Mouse (Mus musculus) midbrain, embryonic 12.5 days (tissue): ENCODE measurements around the gene Znrd1as. TPM values are rescaled to one million over a fixed set of nuclear protein-coding genes. Genes with fewer than 3 reads are reported as not detected.
A peak's percentile ranks its signal among the peaks of the same experiment; 100 is the strongest.

ENCODE experiments used
- ATAC-seq: fragments of 200-750 bp; cut with Nextera tagmentation; 2 replicates; pipeline ENCODE4 v1.8.0; 2017; ENCODE audit warnings: low read depth, moderate TSS enrichment, moderate library complexity; ENCODE audit not compliant: low FRiP score
- H3K27ac ChIP-seq: fragments of 300-500 bp; sonication (generic); replicated peaks from 2 replicates; pipeline ENCODE4 v1.5.1; 2016; ENCODE audit warnings: mild to moderate bottlenecking
- H3K27me3 ChIP-seq: fragments of 300-500 bp; sonication (generic); 2 replicates; pipeline ENCODE4 v1.6.1; 2016; ENCODE audit warnings: mild to moderate bottlenecking
- H3K36me3 ChIP-seq: fragments of 300-500 bp; sonication (generic); 2 replicates; pipeline ENCODE4 v1.6.1; 2016
- H3K4me1 ChIP-seq: fragments of 300-500 bp; sonication (generic); 2 replicates; pipeline ENCODE4 v1.6.1; 2016
- H3K4me2 ChIP-seq: fragments of 300-500 bp; sonication (generic); replicated peaks from 2 replicates; pipeline ENCODE4 v1.6.1; 2016; ENCODE audit warnings: mild to moderate bottlenecking, moderate library complexity
- H3K4me3 ChIP-seq: fragments of 300-500 bp; sonication (generic); 2 replicates; pipeline ENCODE4 v1.5.1; 2016; ENCODE audit warnings: mild to moderate bottlenecking
- H3K9ac ChIP-seq: fragments of 300-500 bp; sonication (generic); replicated peaks from 2 replicates; pipeline ENCODE4 v1.6.1; 2016; ENCODE audit warnings: mild to moderate bottlenecking, moderate library complexity
- H3K9me3 ChIP-seq: fragments of 300-500 bp; sonication (generic); 2 replicates; pipeline ENCODE4 v1.6.1; 2016; ENCODE audit warnings: mild to moderate bottlenecking
- WGBS: fragments of 180-500 bp; shearing (Covaris S2); methylation state at CpG from one replicate; pipeline ENCODE4 v1.1.7; 2016; 5-methylcytosine and 5-hydroxymethylcytosine counted together
- polyA plus RNA-seq: library from polyadenylated mRNA; unstranded; fragments of >200 nt; fragmentation: Nextera tagmentation; extraction: Ambion mirVana; gene quantifications from 2 replicates; pipeline ENCODE4 v1.2.1, GENCODE M21; 2016

Znrd1as gene
- polyA plus RNA-seq, 1 experiment from 2014 or later: 7.3 TPM

DNA sequence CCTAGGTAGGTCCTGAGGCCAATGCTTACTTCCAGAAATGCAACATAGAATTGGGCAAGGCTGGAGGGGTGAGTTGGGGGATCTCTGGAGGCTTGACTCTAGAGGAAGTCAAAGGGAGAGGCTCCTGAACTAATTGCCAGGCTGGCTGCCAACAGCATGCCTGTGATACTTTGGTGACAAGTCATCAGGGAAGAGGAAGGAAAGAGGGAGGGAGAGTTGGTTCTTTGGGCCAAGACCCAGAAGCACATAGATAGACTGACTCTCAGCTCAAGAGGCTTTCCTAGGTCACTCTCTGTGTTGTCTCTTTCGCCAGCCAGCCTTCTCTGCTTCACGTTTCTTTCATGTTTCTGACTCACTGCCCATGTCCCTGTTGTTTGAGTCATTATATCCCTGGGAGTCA lies 26.6 kb upstream of the Znrd1as start:
- Histone ChIP-seq H3K27me3 (0 out of 2 replicates have a peak, but pooled peaks cover 3% of the 10 kb centered on the region), H3K27ac (no peak overlapping the region), H3K4me3 (no peak overlapping the region), H3K4me2 (no peak overlapping the region), H3K4me1 (no peaks in the 10 kb centered on the region), H3K36me3 (no peaks in the 10 kb centered on the region), H3K9me3 (no peaks in the 10 kb centered on the region), H3K9ac (no peak overlapping the region)
- ATAC-seq: no peak
- WGBS: 76% methylated on average over 2 of the region's 2 CpGs

DNA sequence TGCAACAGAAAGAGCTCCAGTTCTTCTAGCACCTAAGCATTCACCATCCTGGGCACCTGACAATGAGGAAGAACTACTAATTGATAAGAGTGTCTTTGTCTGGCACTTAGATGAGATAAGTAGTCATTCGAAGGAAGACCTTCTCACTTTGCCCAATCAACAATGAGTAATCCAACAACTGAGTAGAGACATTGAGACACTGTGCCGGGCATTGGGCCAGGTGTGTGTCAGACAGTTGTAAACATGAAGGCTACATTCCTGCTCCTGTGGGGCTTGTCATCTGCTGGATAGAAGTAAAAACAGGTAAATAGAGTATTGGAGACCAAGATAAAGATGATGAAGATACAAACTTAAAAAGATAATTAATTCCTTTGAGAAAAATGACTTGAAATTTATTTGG lies 20.3 kb upstream of the Znrd1as start:
- Histone ChIP-seq H3K27me3 (peaks cover 31% of the 10 kb centered on the region), H3K4me3 (no peak overlapping the region), H3K4me1 (peaks cover 4% of the 10 kb centered on the region), H3K9ac (no peak overlapping the region), H3K36me3 (no peaks in the 10 kb centered on the region), H3K27ac (no peak overlapping the region), H3K4me2 (no peak overlapping the region), H3K9me3 (no peaks in the 10 kb centered on the region)
- no peak for ATAC-seq
- WGBS: 86% methylated on average over 2 of the region's 2 CpGs

DNA sequence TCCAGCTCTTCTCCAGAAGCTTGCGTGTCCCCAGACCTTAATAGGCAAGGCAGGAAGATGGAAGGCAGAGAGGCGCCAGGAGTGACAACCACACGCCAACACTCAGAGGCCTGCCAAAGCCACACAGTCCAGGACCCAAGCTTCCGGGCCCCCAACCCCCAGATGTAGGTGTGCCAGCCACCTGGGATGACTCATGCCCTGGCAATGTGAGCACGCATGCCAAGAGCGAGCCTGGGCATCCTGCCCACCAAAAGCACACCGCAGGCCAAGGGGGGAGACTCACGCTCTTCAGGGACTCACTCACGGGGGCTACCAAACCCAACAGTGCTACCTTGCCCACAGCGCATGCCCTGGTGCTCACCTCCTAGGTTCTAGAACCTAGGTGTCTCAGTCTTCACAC lies 16.0 kb upstream of the Znrd1as start:
- ATAC-seq: no peak
- Histone ChIP-seq H3K4me1 (peaks cover 11% of the 10 kb centered on the region), H3K4me2 (peak overlapping the region; percentile 55), H3K27ac (no peak overlapping the region), H3K4me3 (peak overlapping the region; percentile 36), H3K27me3 (peaks cover 67% of the 10 kb centered on the region), H3K36me3 (no peaks in the 10 kb centered on the region), H3K9ac (no peak overlapping the region), H3K9me3 (no peaks in the 10 kb centered on the region)
- 63% methylated on average over 10 of the region's 10 CpGs for WGBS

DNA sequence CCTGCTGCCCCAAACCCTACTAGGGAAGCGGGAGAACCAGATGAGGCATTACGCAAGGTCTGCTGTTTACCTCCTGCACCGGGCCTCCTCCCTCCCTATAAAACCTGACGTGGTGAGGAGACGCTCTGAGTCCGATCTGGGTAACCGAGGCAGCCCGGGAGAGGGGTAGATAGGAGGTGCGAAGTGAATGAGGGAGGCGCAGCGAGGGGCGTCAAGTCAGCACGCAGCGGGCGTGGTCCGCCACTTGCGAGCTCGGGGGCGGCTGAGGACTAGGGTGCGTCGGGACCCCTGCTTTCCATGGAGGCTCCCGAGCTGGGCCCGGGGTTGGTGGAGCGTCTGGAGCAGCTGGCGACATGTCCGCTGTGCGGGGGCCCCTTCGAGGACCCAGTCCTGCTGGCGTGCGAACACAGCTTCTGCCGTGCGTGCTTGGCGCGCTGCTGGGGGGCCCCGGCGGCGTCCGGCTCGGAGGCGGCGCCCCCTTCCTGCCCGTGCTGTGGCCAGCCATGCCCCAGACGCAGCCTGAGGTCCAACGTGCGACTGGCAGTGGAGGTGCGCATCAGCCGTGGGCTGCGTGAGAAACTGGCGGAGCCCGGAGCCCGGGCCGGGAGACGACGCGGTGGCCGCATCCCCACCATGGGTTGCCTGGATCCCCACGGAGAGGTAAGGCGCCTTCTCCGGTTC lies 15.5 kb upstream of the Znrd1as start, which contains the start of gene Rnf39:
Rnf39 (plus strand) TSS at position 128 of the 681 bp plus-strand sequence.
- Histone ChIP-seq H3K9ac (peak within 1 kb of the TSS; percentile 34; the same call in 1 of the 2 replicates), H3K4me3 (peak within 1 kb of the TSS; percentile 36), H3K27me3 (peaks cover 67% of the 10 kb centered on the region), H3K4me1 (peaks cover 16% of the 10 kb centered on the region), H3K4me2 (peak within 1 kb of the TSS; percentile 55), H3K9me3 (no peaks in the 10 kb centered on the region), H3K27ac (no peak within 1 kb of the TSS), H3K36me3 (no peaks in the 10 kb centered on the region)
- WGBS: 4% methylated on average over 56 of the region's 59 CpGs
- no peak for ATAC-seq

DNA sequence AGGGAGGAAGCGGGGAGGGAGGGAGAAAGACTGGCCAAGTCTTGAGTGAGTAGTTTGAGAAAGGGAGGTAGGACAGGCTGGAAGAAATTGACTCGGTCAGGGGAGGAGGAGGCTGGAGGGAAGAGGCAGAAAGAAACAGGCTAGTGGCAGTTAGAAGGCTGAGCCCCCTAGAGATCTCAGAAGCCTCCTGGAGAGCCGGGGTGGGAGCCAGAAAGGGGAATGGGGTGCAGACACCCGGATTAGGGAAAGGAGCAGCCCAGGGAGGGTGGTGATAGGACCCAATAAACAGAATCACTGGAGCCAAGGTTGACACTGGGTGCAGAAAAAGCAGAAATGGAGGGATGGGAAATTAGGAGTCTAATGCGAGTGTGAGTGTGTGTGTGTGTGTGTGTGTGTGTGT lies 14.7 kb upstream of the Znrd1as start:
- Histone ChIP-seq H3K4me3 (no peak overlapping the region), H3K4me2 (peak overlapping the region; percentile 55; the same call in 1 of the 2 replicates), H3K9me3 (no peaks in the 10 kb centered on the region), H3K27ac (no peak overlapping the region), H3K9ac (no peak overlapping the region), H3K36me3 (peaks cover under 1% of the 10 kb centered on the region), H3K27me3 (peaks cover 67% of the 10 kb centered on the region), H3K4me1 (peaks cover 16% of the 10 kb centered on the region)
- ATAC-seq: no peak
- 30% methylated on average over 5 of the region's 5 CpGs for WGBS

DNA sequence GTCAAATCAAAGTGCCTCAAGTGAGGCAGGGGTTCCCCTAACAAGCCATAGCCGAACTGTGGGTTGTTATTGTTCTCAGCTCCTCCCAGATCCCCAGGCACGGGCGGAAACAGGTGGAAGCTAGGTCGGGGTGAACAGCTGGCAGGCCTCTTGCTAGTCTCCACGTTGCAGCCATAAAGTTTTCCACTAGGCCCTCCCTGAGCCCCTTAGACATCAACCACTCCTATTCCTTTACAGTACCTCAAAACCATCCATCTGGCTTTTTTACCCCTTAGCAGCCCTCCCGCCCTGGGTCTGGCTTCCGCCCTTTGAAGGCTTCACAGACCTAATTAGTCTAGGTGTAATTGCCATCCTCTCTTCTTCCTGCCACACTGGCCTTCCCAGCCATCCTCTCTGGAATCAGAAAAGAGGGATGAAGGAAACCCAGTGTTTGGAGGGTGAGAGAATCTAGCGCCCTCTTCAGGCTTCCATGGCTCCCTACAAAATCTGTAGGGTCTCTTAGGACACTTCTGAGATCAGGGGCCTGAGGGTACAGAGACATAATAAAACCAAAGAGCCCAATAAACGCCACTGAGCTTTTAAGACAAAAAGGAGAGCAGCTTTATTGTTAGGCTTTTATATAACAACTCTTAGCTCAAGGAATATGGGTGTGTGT lies 14.1 kb upstream of the Znrd1as start:
- Histone ChIP-seq H3K27ac (no peak overlapping the region), H3K9me3 (no peaks in the 10 kb centered on the region), H3K4me1 (peaks cover 16% of the 10 kb centered on the region), H3K27me3 (peaks cover 61% of the 10 kb centered on the region), H3K4me2 (no peak overlapping the region), H3K36me3 (peaks cover 6% of the 10 kb centered on the region), H3K9ac (no peak overlapping the region), H3K4me3 (no peak overlapping the region)
- WGBS: 28% methylated on average over 9 of the region's 9 CpGs
- ATAC-seq: no peak

DNA sequence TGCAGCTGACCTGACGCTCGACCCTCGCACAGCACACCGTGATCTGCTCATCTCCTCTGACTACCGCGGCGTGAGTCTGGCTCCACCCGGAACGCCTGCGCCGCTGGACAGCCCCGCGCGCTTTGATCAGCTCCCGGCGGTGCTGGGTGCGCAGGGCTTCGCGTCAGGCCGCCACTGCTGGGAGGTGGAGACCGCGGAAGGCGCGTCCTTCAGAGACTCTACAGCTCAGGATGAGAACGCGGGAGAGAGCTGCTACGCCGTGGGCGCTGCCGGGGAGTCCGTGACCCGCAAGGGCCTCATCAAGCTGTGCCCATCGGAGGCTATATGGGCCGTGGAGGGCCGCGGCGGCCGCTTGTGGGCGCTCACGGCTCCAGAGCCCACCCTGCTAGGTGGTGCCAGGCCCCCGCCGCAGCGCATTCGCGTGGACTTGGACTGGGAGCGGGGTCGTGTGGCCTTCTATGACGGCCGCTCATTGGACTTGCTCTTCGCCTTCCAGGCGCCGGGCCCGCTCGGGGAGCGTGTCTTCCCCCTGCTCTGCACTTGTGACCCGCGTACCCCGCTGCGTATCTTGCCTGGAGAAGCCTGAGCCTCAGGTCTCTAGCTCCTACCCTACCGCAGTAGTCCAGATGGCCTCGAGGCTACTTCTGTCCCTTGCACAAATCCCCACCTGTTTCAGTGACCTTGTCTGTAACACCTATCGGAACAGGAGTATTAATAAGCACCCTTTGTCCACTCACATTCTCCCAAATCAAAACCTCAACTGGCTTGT lies 11.2 kb upstream of the Znrd1as start:
- peak; percentile 41 for ATAC-seq
- Histone ChIP-seq H3K36me3 (peaks cover 12% of the 10 kb centered on the region), H3K9ac (peak overlapping the region; percentile 81), H3K27me3 (peaks cover 44% of the 10 kb centered on the region), H3K4me3 (peak overlapping the region; percentile 55), H3K27ac (peak overlapping the region; percentile 56), H3K4me1 (peaks cover 24% of the 10 kb centered on the region), H3K9me3 (no peaks in the 10 kb centered on the region), H3K4me2 (peak overlapping the region; percentile 94)
- 1% methylated on average over 62 of the region's 62 CpGs for WGBS

DNA sequence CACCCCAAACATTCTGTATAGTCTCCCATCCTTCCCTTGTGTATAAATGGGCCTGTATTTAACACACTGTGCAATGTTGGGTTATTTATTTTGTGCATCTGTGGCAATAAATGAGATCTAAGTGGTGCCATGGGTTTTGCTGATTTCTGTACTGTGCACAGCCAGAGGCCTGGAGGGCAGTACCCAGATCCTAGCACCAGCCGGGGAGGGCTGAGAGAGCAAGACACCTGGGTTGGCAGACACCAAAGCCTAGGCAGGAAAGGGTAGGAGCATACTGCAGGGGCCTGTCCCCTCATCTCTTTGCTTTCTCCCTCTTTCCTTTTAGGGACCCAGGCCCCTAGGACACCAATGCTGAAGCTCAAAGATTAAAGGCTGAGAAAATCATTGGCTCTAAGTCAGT lies 10.1 kb upstream of the Znrd1as start:
- Histone ChIP-seq H3K9me3 (no peaks in the 10 kb centered on the region), H3K4me1 (peaks cover 17% of the 10 kb centered on the region), H3K36me3 (peaks cover 12% of the 10 kb centered on the region), H3K4me2 (no peak overlapping the region), H3K9ac (no peak overlapping the region), H3K4me3 (no peak overlapping the region), H3K27ac (no peak overlapping the region), H3K27me3 (peaks cover 33% of the 10 kb centered on the region)
- ATAC-seq: no peak
- WGBS: 81% methylated on average over 1 of the region's 1 CpGs

DNA sequence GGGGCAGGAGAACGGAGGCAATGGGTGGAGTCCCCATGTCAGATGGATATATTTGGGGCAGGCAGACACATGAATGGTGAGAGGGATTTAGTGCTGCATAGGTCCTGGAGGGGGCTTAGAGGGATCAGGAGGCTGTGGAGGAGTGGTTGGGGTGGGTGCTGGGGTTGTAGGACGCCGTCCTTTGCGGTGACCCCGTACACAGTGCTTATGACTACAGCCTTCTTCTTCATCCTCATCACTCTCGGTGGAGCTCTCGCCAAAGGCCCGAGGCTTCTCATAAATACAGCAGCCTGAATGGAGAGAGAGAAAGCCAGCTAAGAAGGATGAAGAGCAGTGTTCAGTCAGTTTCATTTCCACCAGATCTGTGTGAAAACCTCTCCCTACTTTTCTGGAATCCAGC lies 9.1 kb upstream of the Znrd1as start:
- Histone ChIP-seq H3K36me3 (peaks cover 12% of the 10 kb centered on the region), H3K9ac (no peak overlapping the region), H3K27me3 (peaks cover 23% of the 10 kb centered on the region), H3K27ac (no peak overlapping the region), H3K9me3 (no peaks in the 10 kb centered on the region), H3K4me3 (no peak overlapping the region), H3K4me2 (no peak overlapping the region), H3K4me1 (peaks cover 15% of the 10 kb centered on the region)
- no peak for ATAC-seq
- 87% methylated on average over 8 of the region's 8 CpGs for WGBS

DNA sequence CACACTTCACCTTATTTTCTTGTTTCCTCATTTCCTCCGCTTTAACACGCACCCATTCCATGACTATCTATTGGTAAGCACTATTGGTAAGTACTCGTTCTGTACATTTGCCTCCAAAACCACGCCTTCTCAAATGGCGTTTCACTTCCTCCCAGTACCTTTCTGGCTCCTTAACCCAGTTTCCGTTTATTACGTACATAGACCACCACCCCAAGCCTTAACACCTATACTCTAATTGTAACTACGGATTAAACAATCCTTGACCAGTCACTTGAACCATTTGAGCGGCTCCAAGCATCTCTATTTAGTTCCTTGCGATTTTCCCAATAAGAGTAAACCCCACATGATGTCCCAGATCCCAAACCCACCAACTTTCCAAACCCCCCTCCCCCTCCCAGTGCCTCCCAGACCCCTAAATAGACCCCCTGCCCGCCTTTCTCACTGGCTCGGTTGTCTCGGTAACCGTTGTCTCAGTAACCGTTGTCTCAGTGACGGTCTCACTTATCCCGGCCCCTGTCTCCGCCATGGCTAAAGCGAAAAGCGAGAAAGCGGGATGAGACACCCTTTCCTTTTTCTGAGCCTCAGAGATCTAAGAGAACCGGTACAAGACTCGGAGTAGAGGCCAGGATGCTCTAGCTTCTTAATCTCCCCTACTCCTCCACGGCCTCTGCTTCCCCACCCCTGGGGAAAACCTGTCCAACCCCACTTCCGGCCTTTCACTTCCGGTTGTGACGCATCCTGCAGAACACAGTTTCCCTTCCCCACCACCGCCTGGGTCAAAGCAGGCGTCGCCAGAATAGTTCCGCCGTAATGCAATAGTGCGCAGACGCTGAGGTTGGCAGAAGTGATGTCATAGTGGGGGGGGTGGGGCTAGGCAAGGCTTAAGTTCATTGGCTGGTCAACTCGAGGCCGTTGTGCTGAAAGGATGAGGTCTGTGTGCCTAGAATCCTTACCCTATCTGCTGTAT lies 7.1 kb upstream of the Znrd1as start, which contains the start of gene Ppp1r11:
Ppp1r11 (minus strand) TSS at position 761 of the 967 bp plus-strand sequence.
- peak within 1 kb of the TSS; percentile 63 for H3K4me2 ChIP-seq
- no peaks in the 10 kb centered on the region for H3K9me3 ChIP-seq
- 2% methylated on average over 36 of the region's 36 CpGs for WGBS
- H3K27ac ChIP-seq: peak within 1 kb of the TSS; percentile 84
- H3K4me1 ChIP-seq: peaks cover 15% of the 10 kb centered on the region
- peak; percentile 95 for ATAC-seq
- peaks cover 3% of the 10 kb centered on the region; the same call in 1 of the 2 replicates for H3K27me3 ChIP-seq
- H3K36me3 ChIP-seq: peaks cover 19% of the 10 kb centered on the region
- peak within 1 kb of the TSS; percentile 54 for H3K4me3 ChIP-seq
- H3K9ac ChIP-seq: peak within 1 kb of the TSS; percentile 67

DNA sequence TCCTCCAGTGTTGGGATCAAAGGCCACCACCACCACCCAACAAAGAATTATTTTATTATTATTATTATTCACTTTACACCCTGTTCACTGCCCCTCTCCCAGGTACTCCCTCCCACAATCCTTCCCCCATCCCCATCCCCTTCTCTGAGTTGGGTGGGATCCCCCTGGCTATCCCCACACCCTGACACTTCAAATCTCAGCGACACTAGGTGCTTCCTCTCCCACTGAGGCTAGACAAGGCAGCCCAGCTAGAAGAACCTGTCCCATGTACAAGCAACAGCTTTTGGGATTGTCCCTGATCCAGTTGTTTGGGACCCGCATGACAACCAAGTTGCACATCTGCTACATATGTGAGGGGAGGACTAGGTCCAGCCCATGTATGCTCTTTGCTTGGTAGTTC lies 5.8 kb upstream of the Znrd1as start:
- Histone ChIP-seq H3K9me3 (no peaks in the 10 kb centered on the region), H3K4me2 (no peak overlapping the region), H3K27ac (no peak overlapping the region), H3K4me3 (no peak overlapping the region), H3K36me3 (peaks cover 19% of the 10 kb centered on the region), H3K27me3 (no peaks in the 10 kb centered on the region), H3K4me1 (peaks cover 17% of the 10 kb centered on the region), H3K9ac (no peak overlapping the region)
- 90% methylated on average over 2 of the region's 2 CpGs for WGBS
- ATAC-seq: no peak
